Mouse (Mus musculus) left cerebral cortex, postnatal 14 days (tissue): Measurements from ENCODE around the gene 1190002N15Rik. TPM values are rescaled to one million over a fixed set of nuclear protein-coding genes. Genes with fewer than 3 reads are reported as not detected.

Experiments used
- DNase-seq, 2 experiments: peaks; one replicate each; pipeline ENCODE4 v3.0.0; 2021 to 2022; ENCODE audit warnings: low spot score in 2 of 2, mixed read lengths in 1 of 2
- intact Hi-C: fragments of 180-260 bp; cut with DNase I; formaldehyde crosslinking; loops from one replicate; pipeline ENCODE4 v1.15.1; 2025
- long read RNA-seq, 2 experiments: library from polyadenylated mRNA; stranded (forward); transcript quantifications; one replicate each; pipeline ENCODE4 v2.0.0; 2021
- total RNA-seq, 2 experiments: library from RNA; stranded (reverse); gene quantifications; 2 replicates each; pipeline ENCODE4 v1.2.3; 2021

1190002N15Rik gene
- total RNA-seq: 10 to 100 TPM; 36.8 to 41.3 TPM
- long read RNA-seq, experiment 1, transcript 1190002N15Rik-201 (3 exons, 3,950 nt): major isoform, 28 of 30 reads
- long read RNA-seq, experiment 1, partial matches to known transcripts: 0 of 30 reads
- long read RNA-seq, experiment 1, other reads (novel, unspliced or antisense): 2 of 30 reads
- long read RNA-seq, experiment 2, transcript 1190002N15Rik-201 (3 exons, 3,950 nt): major isoform, 36 of 39 reads
- long read RNA-seq, experiment 2, partial matches to known transcripts: 3 of 39 reads
- long read RNA-seq, experiment 2, other reads (novel, unspliced or antisense): 0 of 39 reads

DNA sequence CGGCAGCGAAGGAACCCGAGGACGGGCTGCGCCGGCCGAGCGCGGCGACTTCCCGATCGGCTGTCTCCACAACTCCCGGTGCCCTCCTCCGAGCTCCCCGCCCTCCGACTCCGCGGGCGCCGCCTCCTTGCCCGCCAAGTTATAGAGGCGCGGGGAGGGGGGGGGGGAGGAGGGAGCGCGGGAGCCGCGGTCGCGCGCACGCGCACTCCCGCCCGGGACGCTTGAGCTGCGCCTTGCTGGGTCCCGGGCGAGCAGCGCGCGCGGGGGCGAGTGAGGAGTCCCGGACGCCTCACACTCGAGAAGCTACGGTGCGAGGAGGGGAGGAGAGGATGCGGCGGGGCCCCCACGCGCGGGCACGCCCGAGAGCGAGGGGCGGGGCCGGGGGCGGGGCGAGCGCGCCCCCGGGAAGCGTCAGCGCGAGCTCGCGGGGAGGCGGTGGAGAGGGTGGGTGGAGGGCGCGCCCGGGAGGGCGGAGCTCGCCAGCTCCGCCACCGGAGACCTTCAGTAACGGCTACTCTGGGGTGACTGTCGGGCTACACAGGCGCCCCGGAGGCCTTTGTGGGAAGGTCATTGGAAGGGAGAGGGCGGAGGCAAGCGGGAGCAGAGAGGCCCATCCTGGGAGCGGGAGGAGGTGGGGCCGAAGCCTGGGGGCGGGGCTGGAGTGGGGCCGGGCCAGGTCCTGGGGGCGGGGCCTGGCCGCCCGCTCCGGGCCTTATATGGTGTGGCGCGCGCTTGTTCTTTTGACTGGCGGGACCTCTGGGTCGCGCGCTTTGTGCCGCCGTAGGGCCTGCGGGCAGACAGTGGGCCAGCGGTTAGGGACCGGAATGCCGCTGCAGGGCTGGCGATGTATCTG, at the start of gene 1190002N15Rik:
TSS of gene 1190002N15Rik (minus strand) at position 112 of the 853 bp plus-strand sequence.
- peak; percentile 91 to 93 for DNase-seq
- intact Hi-C loops: loop anchor here (10.0 kb wide), 1 partner anchor 543 kb away; no protein-coding TSS in a partner anchor

DNA sequence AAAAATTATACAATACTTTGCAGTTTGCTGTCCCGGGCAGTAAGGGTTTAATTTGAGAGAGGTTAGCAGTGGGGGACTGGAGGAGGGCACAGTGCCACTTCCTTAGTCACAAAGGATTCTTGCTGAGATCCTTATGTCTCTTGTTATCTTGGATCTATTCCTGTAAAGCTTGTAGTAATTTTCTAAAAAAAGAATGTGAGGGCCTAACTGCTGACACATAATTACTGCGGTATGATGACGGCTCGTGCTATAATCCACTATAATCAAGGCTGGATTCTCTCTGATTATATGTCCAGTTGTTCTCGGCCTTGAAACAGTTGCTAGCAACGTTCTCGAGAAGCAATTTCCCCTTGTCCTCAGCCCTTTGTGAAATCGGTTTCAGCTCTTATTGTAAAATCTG, 44.4 kb upstream of the 1190002N15Rik start:
- intact Hi-C loops: no loop called here
- DNase-seq: no peak

- no peak for DNase-seq
- intact Hi-C loops: no loop called here
These were observed 43.8 kb upstream of the 1190002N15Rik start for GRCm38 (mm10) chr9:94581661-94582060.

- no peak for DNase-seq
- intact Hi-C loops: no loop called here
These were observed 42.3 kb upstream of the 1190002N15Rik start for GRCm38 (mm10) chr9:94580071-94580737.

DNA sequence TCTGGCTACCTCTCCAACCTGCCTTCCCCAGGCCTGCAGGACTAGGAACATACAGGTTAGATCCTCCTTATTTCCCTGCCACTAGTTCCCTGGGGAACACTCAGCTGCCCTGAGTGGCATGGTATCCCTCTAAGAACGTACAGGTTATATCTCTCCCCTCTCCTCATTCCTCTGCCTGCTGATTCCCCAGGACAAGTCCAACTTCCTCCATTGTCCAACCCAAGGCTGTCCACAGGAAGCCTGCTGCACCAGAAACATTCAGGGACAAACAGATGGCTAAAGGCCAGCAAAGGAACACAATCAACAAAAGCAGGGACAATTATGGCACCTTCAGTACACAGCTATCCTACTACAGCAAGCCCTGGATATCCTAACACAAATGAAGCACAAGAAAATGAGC, 33.9 kb upstream of the 1190002N15Rik start:
- intact Hi-C loops: no loop called here
- DNase-seq: no peak

DNA sequence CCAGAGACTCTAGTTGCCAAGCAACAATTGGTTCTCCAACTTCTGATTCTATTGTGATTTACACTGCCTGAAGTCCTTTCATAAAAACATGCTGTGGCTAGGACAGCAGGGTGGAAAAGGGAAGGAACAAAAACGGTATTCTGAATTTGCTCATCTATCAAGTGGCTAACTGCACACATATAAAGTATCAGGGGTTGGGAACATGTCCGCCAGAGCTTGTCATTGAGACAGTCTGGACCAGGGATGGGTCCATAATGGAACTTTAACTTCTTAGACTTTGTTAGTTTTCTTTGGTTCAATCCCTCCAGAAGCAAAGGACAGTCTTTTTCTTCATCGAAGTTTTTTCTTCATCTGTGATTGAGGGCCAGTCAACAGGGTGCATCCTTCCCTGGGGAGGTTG, 30.5 kb upstream of the 1190002N15Rik start:
- intact Hi-C loops: no loop called here
- no peak for DNase-seq

DNA sequence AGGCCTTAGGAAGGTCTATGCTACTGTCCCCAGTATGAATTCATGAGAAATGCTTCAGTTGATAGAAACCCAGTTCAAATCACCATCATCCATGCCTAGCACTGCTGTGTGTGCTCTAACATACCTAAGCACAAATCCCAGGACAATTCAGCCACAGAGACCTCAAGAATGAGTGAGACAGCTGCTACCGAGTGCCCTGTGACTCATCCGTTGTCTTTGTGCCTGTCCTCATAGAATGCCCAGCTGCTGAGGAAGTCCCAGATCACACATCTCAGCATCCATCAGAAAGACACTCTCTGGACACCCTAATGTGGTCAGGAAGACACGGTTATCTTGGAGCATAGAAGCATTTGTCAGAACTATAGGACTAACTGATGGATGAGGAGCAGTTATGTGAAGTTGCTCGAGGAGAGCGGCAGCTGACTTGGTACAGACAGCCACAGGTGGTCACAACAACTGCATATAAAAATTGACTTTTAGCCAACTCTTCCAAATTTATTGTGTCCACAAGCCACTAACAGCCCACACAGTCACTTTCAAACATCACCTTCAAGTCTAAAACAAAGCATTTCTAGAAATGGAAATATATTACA, 29.9 kb upstream of the 1190002N15Rik start:
- DNase-seq: no peak
- intact Hi-C loops: no loop called here

DNA sequence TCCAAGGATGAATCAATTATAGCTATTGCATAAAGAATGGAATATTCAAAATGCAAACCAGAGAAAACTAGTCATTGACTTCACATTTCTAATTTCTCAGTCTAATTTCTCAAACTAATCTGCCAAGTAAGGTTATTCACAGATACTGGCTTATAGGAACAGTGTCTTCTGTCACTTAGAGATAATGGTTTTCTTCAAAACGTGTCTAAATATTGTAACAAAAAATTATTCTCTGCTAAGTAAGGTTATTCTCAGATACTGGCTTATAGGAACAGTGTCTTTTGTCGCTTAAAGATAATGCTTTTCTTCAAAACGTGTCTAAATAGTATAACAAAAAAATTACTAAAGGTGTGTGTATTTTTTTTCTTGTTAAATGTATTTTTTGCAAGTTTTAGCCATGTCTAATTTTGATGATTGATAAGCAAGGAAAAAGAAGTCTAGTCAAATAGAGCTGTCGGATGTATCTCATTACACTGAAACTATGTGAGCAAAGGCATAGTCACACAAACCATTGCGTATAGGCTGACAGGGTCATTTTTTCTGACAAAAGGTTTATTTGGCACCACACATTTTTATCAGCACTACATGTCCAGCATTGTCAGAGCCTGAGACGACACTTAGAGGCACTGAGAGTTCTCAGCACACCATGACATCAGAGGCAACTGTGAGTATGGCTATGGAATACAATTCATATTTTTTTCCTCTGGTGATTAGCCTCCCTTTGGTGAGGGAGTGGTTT, 19.1 kb upstream of the 1190002N15Rik start:
- no peak for DNase-seq
- intact Hi-C loops: no loop called here

GRCm38 (mm10) chr9:94556249-94556648, 18.4 kb upstream of the 1190002N15Rik start:
- no peak for DNase-seq
- intact Hi-C loops: no loop called here

GRCm38 (mm10) chr9:94550493-94551095, 12.7 kb upstream of the 1190002N15Rik start:
- intact Hi-C loops: no loop called here
- DNase-seq: no peak

DNA sequence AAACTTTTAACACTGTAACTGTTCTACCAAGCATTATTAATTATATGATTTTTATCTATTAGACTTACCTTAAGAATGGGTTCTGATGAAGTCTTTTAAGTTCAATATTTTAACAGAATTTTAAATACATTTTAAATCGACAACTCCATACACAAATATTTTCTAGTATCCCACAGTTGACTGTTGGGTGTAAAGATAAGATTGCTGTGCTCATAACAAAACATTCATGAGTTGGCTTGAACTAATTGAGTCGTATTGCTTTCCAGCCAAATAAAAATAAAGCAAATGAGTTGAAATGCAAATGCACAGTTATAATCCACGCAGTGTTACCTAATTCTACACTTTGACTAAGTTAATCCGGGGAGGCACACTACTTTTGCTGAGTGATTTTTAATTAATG, 6.0 kb upstream of the 1190002N15Rik start:
- intact Hi-C loops: no loop called here
- DNase-seq: no peak

DNA sequence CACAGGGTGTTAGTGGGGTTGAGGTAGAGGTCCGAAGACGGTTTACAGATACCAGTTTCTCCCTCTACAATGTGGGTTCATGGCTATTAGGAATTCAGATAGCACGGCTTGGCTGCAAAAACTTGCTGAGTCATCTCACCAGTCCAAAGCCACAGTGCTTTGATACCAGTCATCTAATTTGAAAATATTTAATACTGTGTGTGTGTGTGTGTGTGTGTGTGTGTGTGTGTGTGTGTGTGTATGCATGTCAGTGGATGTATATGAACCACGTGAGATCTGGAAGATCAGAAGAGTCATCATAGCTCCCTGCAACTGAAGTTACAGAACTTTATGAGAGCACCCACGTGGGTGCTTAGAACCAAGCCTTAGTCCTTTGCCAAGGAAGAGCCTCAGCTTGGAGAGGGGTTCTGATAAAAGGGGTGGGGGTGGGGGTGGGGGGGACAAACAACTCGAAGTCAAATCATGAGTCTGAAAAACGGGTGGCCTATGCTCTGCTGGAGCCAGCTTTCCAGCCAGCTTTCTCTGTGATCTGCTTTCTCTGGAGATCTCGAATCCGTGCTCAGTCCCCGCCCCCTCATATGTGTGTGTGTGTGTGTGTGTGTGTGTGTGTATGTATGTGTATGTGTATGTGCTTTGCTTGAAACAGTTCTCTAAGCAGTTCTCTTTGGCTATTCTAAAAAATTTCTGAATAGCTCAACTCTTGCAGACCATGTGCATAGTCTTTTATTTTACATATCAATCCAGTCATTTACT, 2.6 kb upstream of the 1190002N15Rik start:
- DNase-seq: no peak
- intact Hi-C loops: no loop called here

DNA sequence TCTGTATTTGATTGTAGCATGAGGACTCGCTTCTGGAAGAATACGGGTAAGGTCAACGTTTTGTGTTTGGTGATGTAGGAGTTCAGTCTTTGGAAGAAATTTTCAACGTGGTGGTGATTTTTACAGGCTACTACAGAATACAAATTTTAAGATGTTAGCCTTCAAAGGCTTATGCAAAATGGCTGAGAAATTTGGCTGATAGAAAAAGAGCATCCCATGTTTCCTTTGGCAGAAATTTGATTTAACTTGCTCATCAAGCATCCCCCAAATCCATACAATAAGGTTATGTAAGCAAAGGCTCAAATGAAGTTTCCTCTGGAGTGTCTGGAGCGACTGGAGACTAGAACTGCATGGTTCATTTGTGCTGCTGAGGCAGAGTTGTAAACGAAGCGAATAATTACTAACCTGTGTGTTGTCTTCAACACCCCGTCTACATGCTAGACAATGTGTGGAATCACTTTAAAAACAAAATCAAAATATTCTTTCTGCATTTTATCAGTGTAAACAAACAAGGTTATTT, 1.5 kb upstream of the 1190002N15Rik start:
- no peak for DNase-seq
- intact Hi-C loops: loop anchor here (10.0 kb wide), 1 partner anchor 545 kb away; no protein-coding TSS in a partner anchor

GRCm38 (mm10) chr9:94538823-94539143, 902 bp upstream of the 1190002N15Rik start:
- DNase-seq: no peak
- intact Hi-C loops: loop anchor here (10.0 kb wide), 1 partner anchor 544 kb away; no protein-coding TSS in a partner anchor

- peak; percentile 61 to 62 for DNase-seq
- intact Hi-C loops: loop anchor here (10.0 kb wide), 1 partner anchor 542 kb away; no protein-coding TSS in a partner anchor
These were observed 597 bp downstream of the 1190002N15Rik start for GRCm38 (mm10) chr9:94537051-94537917.

- DNase-seq: no peak
- intact Hi-C loops: loop anchor here (10.0 kb wide), 1 partner anchor 542 kb away; no protein-coding TSS in a partner anchor
These were observed 1.5 kb downstream of the 1190002N15Rik start for GRCm38 (mm10) chr9:94536261-94536905.
